In the genomic region with DNA sequence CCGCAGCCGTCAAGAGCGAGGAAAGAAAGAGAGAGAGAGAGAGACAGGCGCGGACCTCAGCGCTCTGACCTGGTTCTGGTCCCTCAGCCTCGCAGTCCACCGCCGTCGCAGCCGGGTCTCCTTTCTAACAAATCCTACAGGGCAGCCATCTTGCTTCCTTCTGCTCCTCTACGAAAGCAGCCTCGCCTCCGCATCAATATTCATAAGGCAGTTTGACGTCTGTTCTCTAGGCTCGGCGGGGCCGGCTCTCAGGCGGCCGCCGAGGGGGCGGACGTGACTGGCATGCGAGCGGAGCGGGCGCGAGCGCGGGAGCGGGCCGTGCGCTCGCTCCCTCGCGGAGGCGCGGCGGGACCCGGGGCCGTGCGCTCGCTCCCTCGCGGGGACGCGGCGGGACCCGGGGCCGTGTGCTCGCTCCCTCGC, we compare ENCODE assay signal across 8 mouse cellular contexts. TPM values are rescaled to one million over a fixed set of nuclear protein-coding genes. Genes with fewer than 3 reads are reported as not detected.
DNase-seq lines count a peak whose midpoint lies in the region; ATAC-seq lines count a peak whose summit lies in the region.

No protein-coding gene starts in this region.

- H3K9me3 ChIP-seq in hindbrain, embryonic 12.5 days (replicated peaks): no peaks in the 10 kb centered on the region

- ATAC-seq in hindbrain, embryonic 12.5 days (ENCODE audit: low FRiP score): peak; percentile 96

- WGBS in hindbrain, embryonic 12.5 days: under 1% methylated on average over 37 of the region's 52 CpGs

- H3K4me2 ChIP-seq in hindbrain, embryonic 12.5 days (replicated peaks): peak overlapping the region; percentile 64

- H3K9ac ChIP-seq in hindbrain, embryonic 12.5 days: peak overlapping the region; percentile 89

- peak; percentile 90 for DNase-seq in MN1 (ENCODE audit: low spot score)
- peak; percentile 86 for DNase-seq in cerebellum, adult 9-10 months
- DNase-seq in frontal cortex, postnatal 10 days (ENCODE audit: low spot score in 2 of 2): peak; percentile 88
- peak; percentile 66 to 67 for DNase-seq in layer of hippocampus, postnatal 25 days (ENCODE audit: extremely low spot score in 1 of 2, low spot score in 1 of 2)
- peak; percentile 83 for DNase-seq in lung, postnatal 14 days
- DNase-seq in retina, adult 2 months (ENCODE audit: low read depth, low spot score): peak; percentile 72
- DNase-seq in thymus, postnatal 25 days: peak; percentile 79

- H3K4me1 ChIP-seq in hindbrain, embryonic 12.5 days: peaks cover 16% of the 10 kb centered on the region

- H3K27ac ChIP-seq in hindbrain, embryonic 12.5 days: peak overlapping the region; percentile 89

- no peaks in the 10 kb centered on the region for H3K27me3 ChIP-seq in hindbrain, embryonic 12.5 days

- H3K36me3 ChIP-seq in hindbrain, embryonic 12.5 days: no peaks in the 10 kb centered on the region

- H3K4me3 ChIP-seq in hindbrain, embryonic 12.5 days: peak overlapping the region; percentile 85

RNA-seq across cellular contexts. Expression of gene Tet2, which starts 0.8 kb away (rescaled TPM):
- 26.1 and 28.3 TPM in 2 replicates for polyA plus RNA-seq in hindbrain, embryonic 12.5 days (2016; fragmentation: Nextera tagmentation; extraction: Ambion mirVana)
- 10 to 100 TPM; 34.3 to 44.4 TPM for total RNA-seq in layer of hippocampus, postnatal 25 days (2021)

Comparison
In these comparisons a context has a peak if more than half of its experiments do, and no peak if none do; other contexts are left out.
1. Peak in every context shown above with its lines: DNase-seq, ATAC-seq, H3K4me3 ChIP-seq and H3K27ac ChIP-seq.